Mouse (Mus musculus): Measurements from ENCODE around the gene Msln. TPM values are rescaled to one million over a fixed set of nuclear protein-coding genes. Genes with fewer than 3 reads are reported as not detected.

The Msln gene
- polyA plus RNA-seq (2015; fragmentation: Nextera tagmentation; extraction: Ambion mirVana) = 28.7 and 32.4 TPM in 2 replicates

GRCm38 (mm10) chr17:25754241-25754640 is at the start of gene Msln:
TSS of gene Msln (minus strand) at chr17:25754378.
- H3K9me3 ChIP-seq = no peaks in the 10 kb centered on the region
- no peak within 1 kb of the TSS for H3K27ac ChIP-seq (replicated peaks)
- H3K4me3 ChIP-seq = no peak within 1 kb of the TSS
- peaks cover 24% of the 10 kb centered on the region for H3K4me1 ChIP-seq
- no peak for ATAC-seq (ENCODE audit: extremely low read depth, insufficient number of reproducible peaks, low FRiP score, low TSS enrichment)
- H3K9ac ChIP-seq = peak within 1 kb of the TSS; percentile 2; the same call in 1 of the 2 replicates
- no peaks in the 10 kb centered on the region for H3K36me3 ChIP-seq
- 73% methylated on average over 9 of the region's 9 CpGs for WGBS
- no peak within 1 kb of the TSS for H3K4me2 ChIP-seq
- peaks cover 18% of the 10 kb centered on the region; the same call in 1 of the 2 replicates for H3K27me3 ChIP-seq (replicated peaks)

- peak; percentile 75; the same call in 1 of the 2 replicates for ATAC-seq (ENCODE audit: extremely low read depth, insufficient number of reproducible peaks, low FRiP score, low TSS enrichment)
- H3K4me3 ChIP-seq = no peak overlapping the region
- peak overlapping the region; percentile 45 for H3K4me2 ChIP-seq
- no peaks in the 10 kb centered on the region for H3K9me3 ChIP-seq
- H3K4me1 ChIP-seq = peaks cover 15% of the 10 kb centered on the region
- peak overlapping the region; percentile 61 for H3K27ac ChIP-seq (replicated peaks)
- 7% methylated on average over 10 of the region's 10 CpGs for WGBS
- H3K9ac ChIP-seq = peak overlapping the region; percentile 50
- H3K36me3 ChIP-seq = no peaks in the 10 kb centered on the region
- peaks cover 23% of the 10 kb centered on the region for H3K27me3 ChIP-seq (replicated peaks)
Observed at GRCm38 (mm10) chr17:25802825-25803517, 48.8 kb upstream of the Msln start.

- peaks cover 14% of the 10 kb centered on the region for H3K27me3 ChIP-seq (replicated peaks)
- H3K4me2 ChIP-seq = no peak overlapping the region
- H3K9ac ChIP-seq = no peak overlapping the region
- peaks cover 27% of the 10 kb centered on the region for H3K4me1 ChIP-seq
- no peak overlapping the region for H3K4me3 ChIP-seq
- 5% methylated on average over 6 of the region's 6 CpGs for WGBS
- no peaks in the 10 kb centered on the region for H3K36me3 ChIP-seq
- no peak for ATAC-seq (ENCODE audit: extremely low read depth, insufficient number of reproducible peaks, low FRiP score, low TSS enrichment)
- H3K27ac ChIP-seq (replicated peaks) = no peak overlapping the region
- no peaks in the 10 kb centered on the region for H3K9me3 ChIP-seq
Observed at GRCm38 (mm10) chr17:25801029-25801428, 46.9 kb upstream of the Msln start.

- ATAC-seq (ENCODE audit: extremely low read depth, insufficient number of reproducible peaks, low FRiP score, low TSS enrichment) = no peak
- under 1% methylated on average over 35 of the region's 35 CpGs for WGBS
- H3K4me1 ChIP-seq = peaks cover 41% of the 10 kb centered on the region
- peaks cover under 1% of the 10 kb centered on the region; the same call in 1 of the 2 replicates for H3K27me3 ChIP-seq (replicated peaks)
- H3K4me3 ChIP-seq = peak within 1 kb of the TSS; percentile 77
- no peak within 1 kb of the TSS for H3K27ac ChIP-seq (replicated peaks)
- peak within 1 kb of the TSS; percentile 85 for H3K9ac ChIP-seq
- peak within 1 kb of the TSS; percentile 97 for H3K4me2 ChIP-seq
- H3K9me3 ChIP-seq = no peaks in the 10 kb centered on the region
- no peaks in the 10 kb centered on the region for H3K36me3 ChIP-seq
Observed at GRCm38 (mm10) chr17:25796951-25797369, 42.8 kb upstream of the Msln start, which contains the start of gene Metrn. TSS of gene Metrn (minus strand) at chr17:25797136.

GRCm38 (mm10) chr17:25796211-25796771 is 42.1 kb upstream of the Msln start:
- Histone ChIP-seq H3K4me2 (peak overlapping the region; percentile 97), H3K9me3 (no peaks in the 10 kb centered on the region), H3K9ac (peak overlapping the region; percentile 85), H3K27ac (replicated peaks) (no peak overlapping the region), H3K4me3 (peak overlapping the region; percentile 77), H3K36me3 (no peaks in the 10 kb centered on the region), H3K4me1 (peaks cover 44% of the 10 kb centered on the region), H3K27me3 (replicated peaks) (no peaks in the 10 kb centered on the region; the same call in 1 of the 2 replicates)
- WGBS = 3% methylated on average over 37 of the region's 37 CpGs
- ATAC-seq (ENCODE audit: extremely low read depth, insufficient number of reproducible peaks, low FRiP score, low TSS enrichment) = no peak

- ATAC-seq (ENCODE audit: extremely low read depth, insufficient number of reproducible peaks, low FRiP score, low TSS enrichment) = no peak
- no peak within 1 kb of the TSS for H3K27ac ChIP-seq (replicated peaks)
- H3K36me3 ChIP-seq = no peaks in the 10 kb centered on the region
- peak within 1 kb of the TSS; percentile 97 for H3K4me2 ChIP-seq
- no peaks in the 10 kb centered on the region for H3K27me3 ChIP-seq (replicated peaks)
- peak within 1 kb of the TSS; percentile 85 for H3K9ac ChIP-seq
- H3K4me3 ChIP-seq = peak within 1 kb of the TSS; percentile 77
- peaks cover 51% of the 10 kb centered on the region for H3K4me1 ChIP-seq
- 21% methylated on average over 6 of the region's 6 CpGs for WGBS
- no peaks in the 10 kb centered on the region for H3K9me3 ChIP-seq
Observed at GRCm38 (mm10) chr17:25795609-25796092, 41.5 kb upstream of the Msln start, which contains the start of gene AC134908.4. TSS of gene AC134908.4 (minus strand) at chr17:25795659.

GRCm38 (mm10) chr17:25794998-25795397 is 40.8 kb upstream of the Msln start:
- Histone ChIP-seq H3K4me2 (peak overlapping the region; percentile 97), H3K4me3 (no peak overlapping the region), H3K4me1 (peaks cover 53% of the 10 kb centered on the region), H3K9me3 (no peaks in the 10 kb centered on the region), H3K27ac (replicated peaks) (no peak overlapping the region), H3K9ac (peak overlapping the region; percentile 85; the same call in 1 of the 2 replicates), H3K27me3 (replicated peaks) (no peaks in the 10 kb centered on the region), H3K36me3 (peaks cover 5% of the 10 kb centered on the region)
- ATAC-seq (ENCODE audit: extremely low read depth, insufficient number of reproducible peaks, low FRiP score, low TSS enrichment) = no peak
- WGBS = 83% methylated on average over 17 of the region's 17 CpGs

GRCm38 (mm10) chr17:25794197-25794596 is 40.0 kb upstream of the Msln start:
- Histone ChIP-seq H3K4me2 (no peak overlapping the region), H3K9me3 (no peaks in the 10 kb centered on the region), H3K9ac (no peak overlapping the region), H3K27me3 (replicated peaks) (no peaks in the 10 kb centered on the region), H3K4me1 (peaks cover 53% of the 10 kb centered on the region), H3K27ac (replicated peaks) (no peak overlapping the region), H3K36me3 (peaks cover 13% of the 10 kb centered on the region), H3K4me3 (no peak overlapping the region)
- ATAC-seq (ENCODE audit: extremely low read depth, insufficient number of reproducible peaks, low FRiP score, low TSS enrichment) = no peak
- 77% methylated on average over 13 of the region's 13 CpGs for WGBS

GRCm38 (mm10) chr17:25792615-25793014 is 38.4 kb upstream of the Msln start, which contains the start of gene Fam173a:
TSS of gene Fam173a (minus strand) at chr17:25792901.
- Histone ChIP-seq H3K9me3 (no peaks in the 10 kb centered on the region), H3K27ac (replicated peaks) (peak within 1 kb of the TSS; percentile 96), H3K4me3 (peak within 1 kb of the TSS; percentile 79), H3K4me2 (peak within 1 kb of the TSS; percentile 90), H3K27me3 (replicated peaks) (no peaks in the 10 kb centered on the region), H3K36me3 (peaks cover 27% of the 10 kb centered on the region), H3K4me1 (peaks cover 53% of the 10 kb centered on the region), H3K9ac (peak within 1 kb of the TSS; percentile 86)
- 1% methylated on average over 14 of the region's 14 CpGs for WGBS
- peak; percentile 54; the same call in 1 of the 2 replicates for ATAC-seq (ENCODE audit: extremely low read depth, insufficient number of reproducible peaks, low FRiP score, low TSS enrichment)

GRCm38 (mm10) chr17:25791843-25792527 is 37.8 kb upstream of the Msln start:
- 0 out of 2 replicates have a peak, but pooled peaks have one; percentile 29 for ATAC-seq (ENCODE audit: extremely low read depth, insufficient number of reproducible peaks, low FRiP score, low TSS enrichment)

More at GRCm38 (mm10) chr17:25791843-25792527, 37.8 kb upstream of the Msln start:
- Histone ChIP-seq H3K36me3 (peaks cover 32% of the 10 kb centered on the region), H3K27ac (replicated peaks) (peak overlapping the region; percentile 96), H3K4me3 (peak overlapping the region; percentile 79), H3K9me3 (no peaks in the 10 kb centered on the region), H3K27me3 (replicated peaks) (no peaks in the 10 kb centered on the region), H3K4me2 (peak overlapping the region; percentile 90), H3K9ac (peak overlapping the region; percentile 86), H3K4me1 (peaks cover 47% of the 10 kb centered on the region)
- WGBS = under 1% methylated on average over 45 of the region's 45 CpGs
